Mouse (Mus musculus): ENCODE data around the gene Dnah6. TPM values are rescaled to one million over a fixed set of nuclear protein-coding genes. Genes with fewer than 3 reads are reported as not detected.

Dnah6 gene
- total and polyA plus RNA-seq, 3 experiments: 0.05 to 0.27 (median 0.07) TPM

DNA sequence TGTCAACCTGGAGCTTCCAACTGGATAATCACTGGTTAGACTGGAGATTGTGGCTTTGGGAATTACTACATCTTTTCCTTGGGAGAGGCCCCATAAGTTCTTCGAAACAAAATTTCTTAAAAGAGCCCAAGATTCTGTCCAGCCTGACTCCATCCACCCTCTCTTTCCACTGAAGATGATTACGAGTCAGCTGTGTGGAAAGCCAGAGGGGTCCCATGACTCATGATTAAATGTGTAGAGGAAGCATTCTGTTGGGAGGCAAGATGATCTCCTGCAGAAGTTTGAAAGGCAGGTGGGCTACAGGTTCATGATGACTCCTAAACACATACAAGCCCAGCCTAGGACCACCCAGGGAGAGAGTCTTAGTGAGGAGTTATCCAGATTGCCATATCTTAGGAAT is 66.0 kb downstream of the Dnah6 start:
- Histone ChIP-seq H3K27ac (no peak overlapping the region), H3K4me1 (ENCODE audit: control insufficient read depth, insufficient read depth, low read length) (no peaks in the 10 kb centered on the region), H3K36me3 (ENCODE audit: control insufficient read depth, insufficient read depth, low read length) (no peaks in the 10 kb centered on the region), H3K4me3 (no peak overlapping the region), H3K27me3 (ENCODE audit: control insufficient read depth, insufficient read depth, low read length) (no peaks in the 10 kb centered on the region), H3K9ac (ENCODE audit: low read depth, low read length) (no peak overlapping the region), H3K79me2 (replicated peaks; ENCODE audit: control insufficient read depth, insufficient read depth, low read length) (no peaks in the 10 kb centered on the region)
- WGBS: 68% methylated on average over 2 of the region's 2 CpGs
- DNase-seq: no peak
- intact Hi-C loops (cut with DNase I): loop anchor here (10.0 kb wide), 2 partner anchors 311 to 511 kb away; no protein-coding TSS in a partner anchor
- no peak for TF ChIP-seq CTCF (IDR thresholded peaks at IDR 0.05)
- no peak for TF ChIP-seq EP300 (IDR thresholded peaks at IDR 0.05; ENCODE audit: insufficient read depth, low read depth, low read length)
- TF ChIP-seq POLR2A (IDR thresholded peaks at IDR 0.05; ENCODE audit: insufficient read depth, low read depth, low read length): no peak

DNA sequence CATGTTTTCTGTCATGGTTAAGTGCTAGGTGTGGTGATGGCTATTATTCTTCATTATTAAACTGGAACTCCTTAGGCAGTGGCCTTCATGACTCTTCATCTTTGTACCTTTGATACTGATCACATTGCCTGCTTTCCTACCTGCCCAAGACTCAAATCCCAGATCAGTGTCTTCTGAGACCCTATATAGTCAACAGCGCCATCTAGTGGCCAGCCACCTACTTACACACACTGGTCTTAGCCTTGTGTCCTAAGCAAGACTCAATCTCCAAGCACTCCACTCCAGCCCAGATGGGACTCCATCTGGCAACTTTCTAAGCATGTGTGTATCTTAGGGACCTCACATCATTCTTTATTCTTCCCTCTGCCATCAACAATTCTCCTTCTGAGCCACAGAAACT is 67.8 kb downstream of the Dnah6 start:
- intact Hi-C loops (cut with DNase I): loop anchor here (1.0 to 10.0 kb wide), 6 partner anchors 74 to 509 kb away; no protein-coding TSS in a partner anchor
- H3K27ac ChIP-seq: no peak overlapping the region
- no peaks in the 10 kb centered on the region for H3K79me2 ChIP-seq (replicated peaks; ENCODE audit: control insufficient read depth, insufficient read depth, low read length)
- TF ChIP-seq POLR2A (IDR thresholded peaks at IDR 0.05; ENCODE audit: insufficient read depth, low read depth, low read length): no peak
- TF ChIP-seq EP300 (IDR thresholded peaks at IDR 0.05; ENCODE audit: insufficient read depth, low read depth, low read length): 0 out of 2 replicates have a peak, but pooled peaks have one; percentile 61
- peak; percentile 97 for TF ChIP-seq CTCF (IDR thresholded peaks at IDR 0.05)
- no peaks in the 10 kb centered on the region for H3K27me3 ChIP-seq (ENCODE audit: control insufficient read depth, insufficient read depth, low read length)
- no peak overlapping the region for H3K4me3 ChIP-seq
- H3K4me1 ChIP-seq (ENCODE audit: control insufficient read depth, insufficient read depth, low read length): no peaks in the 10 kb centered on the region
- peak; percentile 57 to 82 for DNase-seq
- no peak overlapping the region for H3K9ac ChIP-seq (ENCODE audit: low read depth, low read length)
- H3K36me3 ChIP-seq (ENCODE audit: control insufficient read depth, insufficient read depth, low read length): no peaks in the 10 kb centered on the region
- 0% methylated on average over 1 of the region's 1 CpGs for WGBS

DNA sequence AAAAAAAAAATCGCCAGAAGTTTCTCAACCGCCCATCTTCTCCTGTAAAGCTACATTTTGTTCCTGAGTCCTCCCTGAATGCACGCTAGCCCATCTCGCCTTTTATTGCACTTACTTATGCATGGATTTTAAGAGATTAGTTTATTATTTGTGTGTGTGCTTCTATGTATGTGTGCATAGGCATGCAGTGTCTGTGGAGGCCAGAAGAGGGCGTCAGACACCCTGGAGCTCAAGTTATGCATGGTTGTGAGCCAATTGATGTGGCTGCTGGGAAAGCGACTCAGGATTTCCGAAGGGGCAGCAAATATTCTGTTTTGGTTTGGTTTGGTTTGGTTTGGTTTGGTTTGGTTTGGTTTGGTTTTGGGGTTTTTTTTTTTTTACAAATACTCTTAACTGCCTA is 78.0 kb downstream of the Dnah6 start:
- Histone ChIP-seq H3K9ac (ENCODE audit: low read depth, low read length) (no peak overlapping the region), H3K27me3 (ENCODE audit: control insufficient read depth, insufficient read depth, low read length) (no peaks in the 10 kb centered on the region), H3K4me3 (no peak overlapping the region), H3K4me1 (ENCODE audit: control insufficient read depth, insufficient read depth, low read length) (no peaks in the 10 kb centered on the region; the same call in 1 of the 2 replicates), H3K27ac (no peak overlapping the region), H3K36me3 (ENCODE audit: control insufficient read depth, insufficient read depth, low read length) (no peaks in the 10 kb centered on the region), H3K79me2 (replicated peaks; ENCODE audit: control insufficient read depth, insufficient read depth, low read length) (no peaks in the 10 kb centered on the region)
- 88% methylated on average over 7 of the region's 7 CpGs for WGBS
- TF ChIP-seq EP300 (IDR thresholded peaks at IDR 0.05; ENCODE audit: insufficient read depth, low read depth, low read length): no peak
- DNase-seq: no peak
- intact Hi-C loops (cut with DNase I): no loop called here

DNA sequence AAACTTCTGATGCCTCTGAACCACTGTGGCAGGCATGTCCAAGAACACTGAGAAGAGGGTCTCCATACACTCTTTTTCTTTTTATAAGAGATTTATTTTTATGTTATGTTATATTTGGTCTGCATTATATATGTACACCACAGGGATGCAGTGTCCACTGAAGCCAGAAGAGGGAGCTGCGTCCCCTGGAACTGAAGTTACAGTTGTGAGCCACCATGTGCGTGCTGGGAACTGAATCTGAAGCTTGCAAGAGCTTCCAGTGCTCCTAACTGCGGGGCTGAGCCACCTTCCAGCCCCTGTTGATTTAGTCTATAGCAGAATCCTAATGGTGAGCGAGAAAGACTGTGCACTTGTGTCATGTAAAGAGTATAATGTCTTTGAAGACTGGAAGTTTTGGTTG is 78.7 kb downstream of the Dnah6 start:
- no peaks in the 10 kb centered on the region for H3K27me3 ChIP-seq (ENCODE audit: control insufficient read depth, insufficient read depth, low read length)
- intact Hi-C loops (cut with DNase I): no loop called here
- WGBS: 92% methylated on average over 4 of the region's 4 CpGs
- TF ChIP-seq POLR2A (IDR thresholded peaks at IDR 0.05; ENCODE audit: insufficient read depth, low read depth, low read length) (no peak), CTCF (IDR thresholded peaks at IDR 0.05) (no peak), EP300 (IDR thresholded peaks at IDR 0.05; ENCODE audit: insufficient read depth, low read depth, low read length) (no peak)
- H3K4me3 ChIP-seq: no peak overlapping the region
- no peak overlapping the region for H3K9ac ChIP-seq (ENCODE audit: low read depth, low read length)
- H3K4me1 ChIP-seq (ENCODE audit: control insufficient read depth, insufficient read depth, low read length): no peaks in the 10 kb centered on the region; the same call in 1 of the 2 replicates
- H3K27ac ChIP-seq: no peak overlapping the region
- H3K36me3 ChIP-seq (ENCODE audit: control insufficient read depth, insufficient read depth, low read length): no peaks in the 10 kb centered on the region
- H3K79me2 ChIP-seq (replicated peaks; ENCODE audit: control insufficient read depth, insufficient read depth, low read length): no peaks in the 10 kb centered on the region
- DNase-seq: no peak

DNA sequence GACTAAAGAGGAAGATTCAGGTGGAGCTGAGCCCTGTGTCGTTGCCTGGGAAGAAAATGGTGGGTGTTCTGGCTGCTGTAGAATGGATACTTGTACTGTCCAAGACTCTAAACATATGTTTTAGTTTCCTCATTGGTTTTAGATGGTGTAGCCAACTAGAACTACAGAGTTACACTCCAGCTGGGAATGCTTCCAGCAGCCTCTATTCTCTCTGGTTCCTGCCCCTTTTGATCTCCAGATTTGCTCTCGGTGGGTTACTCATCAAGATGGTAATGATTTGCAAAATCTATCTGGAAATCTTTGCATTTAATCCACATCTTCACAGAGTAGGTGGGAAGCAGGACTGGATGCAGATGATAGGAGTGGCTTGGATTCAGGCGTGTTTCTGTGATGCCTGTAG is 80.6 kb downstream of the Dnah6 start:
- Histone ChIP-seq H3K27me3 (ENCODE audit: control insufficient read depth, insufficient read depth, low read length) (no peaks in the 10 kb centered on the region), H3K27ac (no peak overlapping the region), H3K9ac (ENCODE audit: low read depth, low read length) (no peak overlapping the region), H3K79me2 (replicated peaks; ENCODE audit: control insufficient read depth, insufficient read depth, low read length) (no peaks in the 10 kb centered on the region), H3K4me1 (ENCODE audit: control insufficient read depth, insufficient read depth, low read length) (no peaks in the 10 kb centered on the region), H3K4me3 (no peak overlapping the region), H3K36me3 (ENCODE audit: control insufficient read depth, insufficient read depth, low read length) (no peaks in the 10 kb centered on the region)
- WGBS: 77% methylated on average over 3 of the region's 3 CpGs
- intact Hi-C loops (cut with DNase I): no loop called here
- TF ChIP-seq CTCF (IDR thresholded peaks at IDR 0.05): no peak
- TF ChIP-seq EP300 (IDR thresholded peaks at IDR 0.05; ENCODE audit: insufficient read depth, low read depth, low read length): no peak
- no peak for TF ChIP-seq POLR2A (IDR thresholded peaks at IDR 0.05; ENCODE audit: insufficient read depth, low read depth, low read length)
- no peak for DNase-seq

DNA sequence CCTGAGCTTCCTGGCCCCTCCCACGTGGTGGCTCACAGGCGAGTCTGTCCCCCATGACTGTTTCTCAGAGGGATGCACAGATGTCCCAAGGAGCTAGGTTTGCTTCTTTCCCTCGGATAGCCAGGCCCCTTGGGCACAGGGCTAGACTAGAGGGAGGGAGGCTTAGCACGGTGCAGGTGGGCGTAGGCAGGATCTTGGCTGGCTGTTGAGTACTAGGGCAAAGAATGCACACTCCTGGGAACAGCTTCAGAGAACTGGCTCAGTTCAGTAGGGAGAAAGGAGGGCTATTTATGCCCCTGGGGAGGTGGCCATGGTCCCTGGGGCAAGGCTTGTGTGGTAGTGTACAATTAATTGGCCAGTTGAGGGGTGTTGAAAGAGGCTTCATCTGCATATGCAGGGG is 88.7 kb downstream of the Dnah6 start:
- H3K9ac ChIP-seq (ENCODE audit: low read depth, low read length): no peak overlapping the region
- H3K27me3 ChIP-seq (ENCODE audit: control insufficient read depth, insufficient read depth, low read length): no peaks in the 10 kb centered on the region
- H3K4me3 ChIP-seq: no peak overlapping the region
- H3K79me2 ChIP-seq (replicated peaks; ENCODE audit: control insufficient read depth, insufficient read depth, low read length): no peaks in the 10 kb centered on the region
- TF ChIP-seq POLR2A (IDR thresholded peaks at IDR 0.05; ENCODE audit: insufficient read depth, low read depth, low read length): no peak
- TF ChIP-seq EP300 (IDR thresholded peaks at IDR 0.05; ENCODE audit: insufficient read depth, low read depth, low read length): no peak
- no peak for TF ChIP-seq CTCF (IDR thresholded peaks at IDR 0.05)
- intact Hi-C loops (cut with DNase I): no loop called here
- DNase-seq: no peak
- 47% methylated on average over 5 of the region's 5 CpGs for WGBS
- H3K4me1 ChIP-seq (ENCODE audit: control insufficient read depth, insufficient read depth, low read length): no peaks in the 10 kb centered on the region
- H3K27ac ChIP-seq: no peak overlapping the region
- no peaks in the 10 kb centered on the region for H3K36me3 ChIP-seq (ENCODE audit: control insufficient read depth, insufficient read depth, low read length)

Data from heart, adult 2 months (tissue).